Mouse (Mus musculus) layer of hippocampus, postnatal 14 days (tissue): Measurements from ENCODE around the gene Trim42. TPM values are rescaled to one million over a fixed set of nuclear protein-coding genes. Genes with fewer than 3 reads are reported as not detected.

Experiments
- DNase-seq, 2 experiments: peaks; one replicate each; pipeline ENCODE4 v3.0.0; 2021 to 2022; ENCODE audit warnings: low spot score in 2 of 2, mixed read lengths in 1 of 2
- long read RNA-seq, 2 experiments: library from polyadenylated mRNA; stranded (forward); transcript quantifications; one replicate each; pipeline ENCODE4 v2.0.0; 2021
- total RNA-seq, 2 experiments: library from RNA; stranded (reverse); gene quantifications; 2 replicates each; pipeline ENCODE4 v1.2.3; 2021

Trim42 gene
- total RNA-seq: under 1 TPM in 1 of 2 experiments, not detected in 1; 0.19 TPM
- long read RNA-seq, experiment 1: 0 reads
- long read RNA-seq, experiment 2: 0 reads

DNA sequence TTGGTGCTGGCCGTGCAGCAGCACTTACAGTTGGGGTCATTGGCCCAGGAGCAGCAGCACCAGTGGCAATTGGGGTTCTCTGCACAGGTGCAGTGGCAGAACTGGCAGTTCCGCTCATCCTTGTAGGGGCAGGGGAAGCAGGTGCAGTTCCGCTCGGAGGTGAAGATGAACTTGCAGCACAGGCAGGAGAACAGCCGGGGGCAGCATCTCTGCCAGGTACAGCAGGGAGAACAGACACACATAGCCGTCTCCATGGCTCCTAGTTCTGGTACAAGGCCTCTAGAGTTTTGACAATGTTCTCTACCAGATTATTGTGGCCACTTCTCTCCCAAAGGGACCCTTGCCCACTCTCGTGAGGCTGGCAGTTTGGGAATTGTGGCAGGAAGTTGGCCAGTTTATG lies at the start of gene Trim42:
Gene Trim42 (minus strand): TSS at position 368 of the 400 bp plus-strand sequence.
- peak in 1 of 2 experiments; percentile 14 for DNase-seq

DNA sequence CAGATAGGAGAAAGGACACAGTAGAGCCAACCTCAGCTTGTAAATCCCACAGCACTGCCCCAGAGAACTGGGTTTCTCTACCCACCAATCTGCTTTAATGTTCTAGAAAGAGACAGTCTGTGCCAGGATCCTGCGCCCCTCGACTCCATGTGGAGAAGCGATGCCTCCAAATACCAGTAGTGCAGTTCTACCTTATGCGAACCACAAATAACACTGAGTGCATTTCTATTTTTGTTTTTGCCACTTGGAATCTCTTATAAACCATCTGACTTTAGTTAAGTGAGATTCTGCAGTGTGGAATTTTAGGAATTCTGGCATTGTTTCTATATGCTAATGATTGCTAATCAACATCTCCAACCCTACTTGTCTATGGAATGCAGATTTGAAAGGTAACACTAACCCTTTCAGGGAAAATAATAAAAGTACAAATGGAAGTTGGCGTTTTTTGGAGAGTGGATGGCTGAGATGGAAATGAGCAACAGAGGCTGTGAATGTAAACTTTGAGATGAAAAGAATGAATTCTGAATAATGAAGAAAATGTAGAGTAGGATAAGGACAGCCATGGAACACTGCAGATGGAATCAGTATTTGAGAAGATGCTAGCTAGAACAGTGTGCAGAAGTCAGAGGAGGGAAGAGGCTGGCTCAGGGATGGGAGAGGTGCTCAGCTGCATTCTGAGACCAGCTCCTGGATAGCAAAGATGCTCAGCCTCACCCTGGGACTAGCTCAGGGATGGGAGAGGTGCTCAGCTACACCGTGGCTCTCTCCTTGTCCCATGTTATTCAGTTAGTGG lies 45.3 kb upstream of the Trim42 start:
- DNase-seq: peak; percentile 23 to 54

DNA sequence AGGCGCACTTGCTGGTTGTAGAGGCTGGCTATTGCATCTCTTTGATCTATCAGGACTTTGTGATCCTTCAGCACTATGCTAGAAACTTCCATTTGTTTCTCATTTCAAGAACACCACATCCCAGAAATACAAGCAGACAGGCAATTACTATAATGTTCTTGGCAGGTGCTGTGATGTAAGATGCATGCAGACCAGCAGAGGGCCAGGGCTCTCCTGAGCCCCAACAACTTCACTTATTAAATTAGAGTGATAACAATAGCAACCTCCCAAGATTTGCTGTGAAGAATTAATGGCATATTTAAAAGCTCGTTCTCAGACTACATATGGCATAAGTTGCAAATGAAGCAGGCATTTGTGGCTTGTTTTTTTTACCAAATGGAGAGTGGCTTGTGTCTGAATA lies 38.4 kb upstream of the Trim42 start:
- no peak for DNase-seq

DNA sequence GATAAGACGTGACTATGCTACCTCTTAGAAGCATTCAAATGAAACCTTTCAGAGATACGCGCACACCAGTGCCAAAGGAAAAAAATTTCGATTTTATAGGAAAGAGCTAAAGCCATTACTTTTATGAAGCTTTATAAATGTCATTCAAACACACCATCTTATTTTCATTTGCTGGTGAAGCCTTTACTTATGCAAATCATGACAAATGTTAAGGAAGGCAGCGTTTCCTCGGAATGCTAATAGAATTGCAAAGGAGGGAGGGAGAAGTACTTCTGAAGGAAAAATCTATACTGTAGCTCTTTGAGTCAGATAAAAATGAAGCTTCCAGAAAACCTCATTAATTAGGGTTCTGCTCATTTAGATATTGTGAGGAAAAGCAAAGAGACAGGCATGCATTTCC lies 13.3 kb downstream of the Trim42 start:
- no peak for DNase-seq

DNA sequence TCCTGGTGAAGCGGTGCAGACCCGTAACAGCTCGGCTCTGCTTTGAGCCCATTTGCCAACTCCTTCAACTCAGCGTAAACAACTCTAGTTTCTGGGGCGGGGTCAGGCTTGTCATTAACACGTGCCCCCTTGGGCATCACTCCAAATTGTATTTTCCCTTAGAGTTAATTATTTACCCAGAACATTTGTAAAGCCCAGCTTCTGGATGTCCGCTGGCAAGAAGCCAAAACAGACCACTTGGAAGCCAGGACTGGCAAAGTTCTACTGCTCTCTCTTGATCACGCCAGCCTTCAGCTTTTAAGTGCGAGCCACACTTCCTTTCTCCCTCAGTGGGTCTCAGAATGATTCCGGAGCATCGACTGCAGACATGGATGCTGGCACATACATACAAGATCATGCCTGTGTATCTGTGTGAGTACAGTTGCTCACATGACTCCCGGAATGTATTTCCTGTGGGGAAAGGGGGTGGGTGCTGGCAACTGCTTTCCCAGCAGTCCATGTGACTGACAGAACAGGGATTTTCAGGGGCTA lies 24.9 kb downstream of the Trim42 start:
- peak; percentile 26 to 55 for DNase-seq

DNA sequence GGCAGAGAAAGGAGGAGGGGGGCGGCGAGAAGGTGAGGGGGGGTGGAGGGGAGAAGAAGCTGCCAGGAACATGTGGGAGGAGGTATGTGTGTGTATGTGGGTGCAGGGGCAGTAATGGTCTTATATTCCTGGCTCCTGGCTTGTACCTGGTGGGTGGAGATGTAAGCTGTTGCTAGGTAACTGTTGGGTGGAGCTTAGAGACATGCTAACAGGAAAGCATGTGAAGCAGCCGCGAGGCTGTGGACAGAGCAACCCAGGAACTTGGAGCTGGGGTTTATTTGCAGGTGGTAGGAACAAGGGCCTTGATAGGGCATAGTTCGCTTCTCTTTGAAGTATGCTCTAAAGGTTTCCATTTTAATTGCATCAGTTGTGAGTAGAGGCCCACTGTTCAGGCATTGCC lies 28.0 kb downstream of the Trim42 start:
- DNase-seq: no peak

DNA sequence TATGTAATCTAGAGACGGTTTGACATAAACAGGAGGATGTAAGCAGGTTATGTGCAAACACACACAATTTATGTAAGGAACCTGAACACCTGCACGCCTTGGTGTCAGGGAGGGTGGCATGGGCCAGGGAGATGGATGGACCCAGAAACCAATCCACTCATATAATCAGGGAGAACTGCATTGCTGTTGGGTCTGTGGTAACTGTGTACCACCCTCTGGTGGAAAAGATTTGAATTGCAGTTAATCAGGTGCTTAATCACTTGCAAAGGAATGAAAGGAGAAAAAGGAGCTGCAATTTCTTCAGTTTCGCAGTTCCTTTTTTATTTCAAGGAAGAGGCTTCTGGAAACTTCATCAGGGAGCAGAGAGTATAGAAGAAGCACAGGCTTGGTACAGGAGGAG lies 46.9 kb downstream of the Trim42 start:
- DNase-seq: peak in 1 of 2 experiments; percentile 62

DNA sequence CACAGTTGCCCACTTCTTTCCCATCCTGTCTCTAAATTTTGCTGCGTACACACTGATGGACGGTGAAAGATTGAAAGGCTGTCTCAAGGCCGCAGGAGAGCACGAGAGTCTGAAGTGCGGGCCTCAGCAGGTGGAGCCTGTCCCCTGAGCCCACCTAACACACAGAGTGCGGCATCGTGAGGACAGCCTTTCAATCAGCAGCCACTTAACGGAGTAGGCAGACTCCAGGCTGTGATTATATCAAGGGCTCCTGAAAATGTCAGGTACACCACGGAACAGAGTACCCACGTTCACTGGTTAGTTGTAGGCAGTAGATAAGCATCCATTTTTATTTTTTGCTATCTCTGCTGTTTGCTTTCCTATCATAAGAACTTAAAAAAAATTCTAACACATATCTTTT lies 47.6 kb downstream of the Trim42 start:
- no peak for DNase-seq

DNA sequence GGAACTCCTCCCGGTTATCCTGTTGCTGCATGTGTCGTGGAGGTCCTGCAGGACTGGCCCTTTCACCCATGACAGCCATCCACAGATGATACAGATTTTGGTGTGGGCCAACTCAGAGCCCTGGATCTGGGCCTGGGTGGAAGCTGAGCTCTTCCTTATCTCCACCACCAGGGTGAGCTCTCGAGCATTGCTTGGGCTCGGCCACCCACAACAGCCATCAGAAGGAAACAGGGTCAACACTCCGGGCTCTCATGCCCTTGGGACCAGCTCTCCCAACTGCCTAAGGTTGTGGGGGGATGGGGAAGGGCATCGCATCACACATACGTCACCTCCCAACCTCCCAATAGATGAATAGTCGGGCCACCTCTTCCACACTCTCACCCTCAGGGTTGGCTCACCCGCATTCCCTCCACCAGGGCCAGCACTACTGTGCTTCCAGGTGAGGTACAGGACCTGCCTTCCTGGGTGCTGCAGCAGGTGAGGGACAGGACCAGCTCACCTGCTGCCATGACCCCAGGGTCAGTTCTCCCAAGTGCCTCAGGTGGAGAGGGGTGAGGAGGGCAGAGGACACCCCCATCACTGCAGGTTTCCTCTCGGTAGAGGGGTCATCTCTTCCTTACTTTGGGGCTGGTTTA lies 54.2 kb downstream of the Trim42 start:
- DNase-seq: no peak

DNA sequence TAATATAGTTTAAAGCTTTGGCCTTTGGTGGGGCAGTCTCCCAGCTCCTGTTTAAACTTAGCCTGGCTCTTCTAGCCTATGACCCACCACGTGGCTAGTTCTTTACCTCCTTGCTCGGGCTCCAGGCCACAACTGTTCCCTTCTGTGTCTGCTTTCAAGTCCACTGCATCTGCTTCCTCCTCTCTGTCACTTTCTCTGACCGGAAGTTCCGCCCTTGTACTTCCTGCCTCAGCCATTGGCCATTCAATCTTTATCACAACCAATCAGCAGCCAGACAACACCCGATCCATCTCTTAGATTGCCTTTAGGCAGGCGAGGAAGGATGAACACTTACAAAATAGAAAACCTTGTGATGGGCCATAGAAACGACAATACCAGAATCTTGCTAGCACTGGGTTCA lies 58.1 kb downstream of the Trim42 start:
- no peak for DNase-seq

DNA sequence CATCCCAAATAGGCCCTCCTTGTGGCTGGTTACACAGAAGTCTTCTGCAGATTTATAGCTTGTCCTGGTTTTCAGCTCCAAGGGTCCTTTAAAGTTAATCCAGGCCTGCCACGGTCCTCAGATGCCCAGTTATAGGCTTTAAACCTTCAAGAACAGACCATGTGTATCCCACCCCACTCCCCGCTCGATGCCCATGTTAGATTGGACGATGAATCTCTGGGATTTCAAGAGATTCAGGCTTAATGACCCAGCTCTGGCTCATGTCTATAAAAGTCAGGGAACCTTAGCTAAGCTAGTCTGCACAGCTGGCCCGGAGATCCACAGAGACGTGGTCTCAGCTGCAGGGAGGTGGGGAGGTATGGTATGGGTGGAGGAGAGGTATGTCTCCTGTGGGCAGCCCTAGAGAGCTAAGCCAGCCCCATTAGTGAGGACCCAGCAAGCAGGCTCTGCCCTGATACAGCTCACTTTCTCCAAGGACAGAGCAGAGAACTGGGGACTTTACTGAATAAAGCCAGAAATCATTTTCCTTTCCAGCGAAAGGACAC lies 60.2 kb downstream of the Trim42 start:
- DNase-seq: no peak

DNA sequence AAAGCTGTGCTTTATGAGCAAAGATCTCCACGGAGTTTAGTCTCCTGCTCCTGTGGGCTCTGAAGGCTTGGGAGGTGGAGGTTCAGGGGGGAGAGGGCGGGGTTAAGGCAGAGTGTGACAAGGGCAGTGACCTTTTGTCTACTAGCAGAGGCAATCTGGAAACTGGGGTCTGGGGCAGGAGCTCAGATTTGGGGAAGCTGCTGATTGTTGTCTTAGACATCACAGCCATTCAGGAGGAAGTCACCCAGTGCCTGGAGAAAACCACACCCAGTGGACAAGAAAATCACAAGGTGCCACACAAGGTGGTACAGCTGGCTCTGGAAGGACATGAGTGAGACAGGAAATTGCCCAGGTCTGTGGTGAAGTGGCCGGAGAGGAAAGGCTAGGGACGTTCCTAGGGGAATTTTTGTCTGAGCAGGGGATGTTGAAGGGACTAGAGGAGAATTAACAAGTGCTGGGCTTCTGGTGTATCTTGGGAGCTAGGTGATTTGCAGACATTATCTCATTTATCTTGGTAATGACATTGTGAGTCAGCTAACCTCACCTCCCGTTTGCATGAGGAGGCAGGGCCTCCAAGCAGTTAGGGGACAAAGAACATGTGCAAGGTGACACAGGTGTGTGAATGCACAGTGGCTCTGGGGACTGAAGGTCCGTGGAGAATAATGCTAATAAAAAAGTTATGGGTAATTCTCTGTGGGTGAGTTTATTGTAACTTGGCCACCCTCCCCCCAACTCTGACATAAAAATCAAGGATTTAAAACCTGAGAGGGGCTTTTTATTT lies 61.9 kb downstream of the Trim42 start:
- no peak for DNase-seq
